Mouse (Mus musculus): Measurements from ENCODE around the gene Sh2d3c.

Sh2d3c gene

GRCm38 (mm10) chr2:32720681-32721229 lies at the start of gene Sh2d3c:
Sh2d3c (plus strand) TSS chr2:32721055.
- no peak for DNase-seq

DNA sequence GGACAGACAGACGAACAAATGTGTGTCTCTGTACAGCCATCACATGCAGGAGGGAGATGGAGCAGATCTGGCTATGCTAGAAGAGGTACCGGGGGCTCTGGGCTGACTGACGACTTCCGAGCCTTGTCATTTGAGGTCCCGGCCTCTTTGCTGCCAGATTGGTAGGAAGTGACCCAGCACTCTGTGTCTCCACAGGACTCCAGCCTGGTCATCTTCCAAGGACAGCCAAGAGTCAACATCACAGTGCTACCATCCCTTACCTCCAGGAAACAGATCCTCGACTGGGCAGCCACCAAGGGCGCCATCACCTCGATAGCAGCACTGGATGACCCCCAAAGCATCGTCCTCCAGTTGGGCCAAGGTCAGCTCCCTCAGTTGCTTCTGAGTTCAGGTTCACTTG lies 49.7 kb upstream of the Sh2d3c start:
- no peak for DNase-seq

DNA sequence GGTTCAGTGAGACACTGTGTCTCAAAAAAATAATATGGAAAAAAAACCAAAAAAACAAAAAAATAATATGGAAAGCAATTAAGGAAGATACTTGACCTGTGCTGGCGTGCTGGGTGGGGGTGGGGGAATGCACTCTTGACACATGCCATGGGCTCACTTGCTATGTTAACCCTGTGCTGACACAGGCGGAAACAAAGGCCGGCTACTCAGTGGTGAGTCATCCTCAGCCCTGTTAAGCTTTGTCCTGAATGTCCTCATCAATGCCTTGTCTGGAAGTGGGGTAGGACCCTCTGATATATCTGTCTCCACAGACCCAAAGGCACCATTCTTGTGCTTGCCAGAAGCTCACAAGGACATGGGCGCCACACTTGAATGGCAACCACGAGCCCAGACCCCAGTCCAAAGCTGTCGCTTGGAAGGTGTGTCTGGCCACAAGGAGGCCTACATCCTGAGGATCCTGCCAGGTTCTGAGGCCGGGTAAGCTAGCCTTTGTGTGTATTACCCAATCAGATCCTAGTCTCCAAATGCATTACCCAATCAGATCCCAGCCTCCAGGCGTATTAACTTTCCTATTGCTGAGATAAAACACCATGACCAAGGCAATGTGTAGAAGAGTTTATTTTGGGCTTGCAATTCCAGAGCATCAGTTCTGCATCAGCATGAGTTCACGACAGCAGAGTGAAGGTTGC lies 48.8 kb upstream of the Sh2d3c start:
- no peak for DNase-seq

DNA sequence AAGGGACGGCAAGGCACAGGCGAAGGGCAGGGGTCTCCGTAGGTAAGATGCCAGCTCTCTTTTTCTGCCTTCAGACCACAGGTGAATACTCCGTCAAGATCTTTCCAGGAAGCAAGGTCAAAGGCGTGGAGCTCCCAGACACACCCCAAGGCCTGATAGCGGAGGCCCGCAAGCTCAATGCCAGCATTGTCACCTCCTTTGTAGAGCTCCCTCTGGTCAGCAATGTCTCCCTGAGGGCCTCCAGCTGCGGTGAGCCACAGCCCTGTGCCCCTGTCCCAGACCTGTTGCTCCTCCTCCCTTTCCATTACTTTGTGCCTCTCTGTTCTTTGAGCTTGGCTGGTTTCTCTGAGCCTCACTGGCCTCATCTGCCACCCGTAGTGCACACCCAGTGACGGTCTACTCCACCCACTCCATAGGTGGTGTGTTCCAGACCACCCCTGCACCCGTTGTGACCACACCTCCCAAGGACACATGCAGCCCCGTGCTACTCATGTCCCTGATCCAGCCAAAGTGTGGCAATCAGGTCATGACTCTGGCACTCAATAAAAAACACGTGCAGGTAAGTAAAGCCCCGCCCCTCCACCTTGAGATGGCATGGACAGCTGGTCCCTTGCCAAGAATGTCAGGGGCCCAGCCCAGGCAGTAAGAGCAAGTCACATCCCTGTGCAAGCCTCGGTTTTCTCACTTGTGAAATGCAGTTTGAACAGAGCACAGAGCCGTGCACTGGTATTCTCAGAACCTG lies 47.5 kb upstream of the Sh2d3c start:
- DNase-seq = peak; percentile 62

DNA sequence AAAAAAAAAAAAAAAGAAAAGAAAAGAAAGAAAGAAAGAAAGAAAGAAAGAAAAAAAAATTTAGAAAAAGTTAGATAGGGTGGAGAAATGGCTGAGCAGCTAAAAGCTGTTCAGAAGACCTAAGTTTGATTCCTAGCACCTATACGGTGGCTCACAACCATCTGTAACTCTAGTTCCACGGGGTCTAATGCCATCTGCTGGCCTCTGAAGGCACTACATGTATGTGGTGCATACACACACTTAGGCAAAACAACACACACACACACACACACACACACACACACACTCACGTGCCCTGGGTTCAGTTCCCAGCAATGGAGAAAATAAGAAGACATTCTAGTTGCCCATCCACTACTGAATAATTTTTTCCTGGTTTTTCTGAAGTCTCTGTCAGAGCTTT lies 44.0 kb upstream of the Sh2d3c start:
- no peak for DNase-seq

GRCm38 (mm10) chr2:32677683-32678082 lies 43.2 kb upstream of the Sh2d3c start:
- DNase-seq = no peak

DNA sequence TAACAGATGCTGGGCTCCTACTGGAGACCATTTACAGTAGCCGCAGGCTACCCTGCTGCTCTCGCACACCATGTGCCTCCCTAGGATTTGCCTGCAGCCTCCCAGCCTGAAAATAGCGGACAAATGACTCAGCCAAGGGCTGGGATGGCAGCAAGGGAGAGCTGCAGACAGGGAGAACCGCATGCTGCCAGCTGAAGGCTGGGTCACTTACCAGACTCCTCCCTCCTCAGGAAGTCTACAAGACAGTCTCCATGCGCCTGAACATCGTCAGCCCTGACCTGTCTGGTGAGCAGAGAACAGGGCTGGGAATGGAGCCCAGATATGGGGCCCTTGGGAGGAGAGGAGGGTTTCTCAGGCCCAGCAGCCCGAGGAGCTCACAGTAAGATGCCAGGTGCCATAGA lies 40.8 kb upstream of the Sh2d3c start:
- no peak for DNase-seq

- no peak for DNase-seq
Observed at GRCm38 (mm10) chr2:32680961-32681650, 39.7 kb upstream of the Sh2d3c start.

DNA sequence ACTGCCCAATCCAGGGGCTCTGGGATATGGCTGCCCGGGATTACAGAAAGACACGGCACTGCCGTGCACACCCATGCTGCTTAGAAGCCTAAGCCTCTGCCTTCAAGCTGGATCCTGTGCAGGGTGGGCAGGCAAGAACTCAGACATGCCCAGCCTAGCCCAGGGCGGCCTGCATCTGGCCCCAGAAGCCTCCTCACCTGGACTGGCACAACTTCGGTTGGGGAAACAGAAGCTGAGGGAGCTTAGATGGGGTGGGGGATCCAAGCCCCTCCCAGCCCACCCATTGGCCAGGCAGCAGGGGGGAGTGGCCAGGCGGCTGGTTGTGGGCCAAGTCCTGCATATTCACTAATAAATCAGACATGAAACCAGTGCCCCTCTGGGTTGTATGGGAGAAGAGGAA lies 39.1 kb upstream of the Sh2d3c start:
- DNase-seq = no peak

DNA sequence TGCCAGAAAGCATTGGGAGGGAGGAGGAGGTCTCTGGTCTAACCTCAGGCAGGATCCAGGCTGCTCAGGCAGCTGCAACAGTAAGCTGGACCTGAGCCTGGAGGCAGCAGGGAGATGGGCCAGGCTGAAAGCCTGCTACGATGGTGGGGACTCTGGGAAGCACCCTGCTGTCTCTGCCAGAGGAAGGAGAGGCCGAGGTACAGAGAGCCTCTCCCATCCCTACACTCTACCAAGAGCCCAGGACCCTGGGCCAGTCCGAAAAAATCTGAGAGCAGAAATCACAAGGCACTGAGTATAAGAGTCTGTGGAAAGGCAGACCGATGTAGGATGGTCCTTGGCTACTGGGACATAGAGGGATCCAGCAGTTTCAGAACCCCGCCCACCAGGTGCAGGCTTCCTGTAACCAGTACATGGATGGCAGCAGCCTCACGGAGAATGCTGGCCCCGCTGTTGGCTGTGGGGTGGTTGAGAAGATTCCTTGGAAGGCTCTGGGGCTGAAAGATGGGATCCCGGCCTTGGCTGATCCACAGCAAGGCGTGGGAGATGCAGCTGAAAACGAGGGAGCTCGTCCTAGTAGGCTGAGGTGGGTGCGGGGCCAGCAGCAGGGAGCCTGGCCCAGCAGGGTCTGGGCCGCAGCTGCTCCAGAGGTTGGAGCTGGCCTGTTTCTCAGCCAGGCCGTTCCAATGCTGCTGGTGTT lies 38.0 kb upstream of the Sh2d3c start:
- no peak for DNase-seq

DNA sequence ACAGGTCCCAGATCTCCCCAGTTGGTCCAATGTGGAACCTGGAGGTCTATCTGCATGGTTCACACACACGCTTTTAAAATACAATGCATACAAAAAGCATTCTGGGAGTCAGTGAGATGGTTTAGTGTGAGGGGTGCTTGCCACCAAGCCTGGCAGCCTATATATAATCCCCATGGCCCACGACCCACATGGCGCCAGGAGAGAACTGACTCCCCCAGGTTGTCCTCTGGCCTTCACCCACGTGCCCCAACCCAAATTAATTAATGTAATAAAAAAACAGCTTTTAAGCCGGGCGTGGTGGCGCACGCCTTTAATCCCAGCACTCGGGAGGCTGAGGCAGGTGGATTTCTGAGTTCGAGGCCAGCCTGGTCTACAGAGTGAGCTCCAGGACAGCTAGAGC lies 37.2 kb upstream of the Sh2d3c start:
- DNase-seq = no peak

- DNase-seq = no peak
Observed at GRCm38 (mm10) chr2:32684681-32685428, 36.0 kb upstream of the Sh2d3c start.

- DNase-seq = no peak
Observed at GRCm38 (mm10) chr2:32685807-32686206, 35.0 kb upstream of the Sh2d3c start.

DNA sequence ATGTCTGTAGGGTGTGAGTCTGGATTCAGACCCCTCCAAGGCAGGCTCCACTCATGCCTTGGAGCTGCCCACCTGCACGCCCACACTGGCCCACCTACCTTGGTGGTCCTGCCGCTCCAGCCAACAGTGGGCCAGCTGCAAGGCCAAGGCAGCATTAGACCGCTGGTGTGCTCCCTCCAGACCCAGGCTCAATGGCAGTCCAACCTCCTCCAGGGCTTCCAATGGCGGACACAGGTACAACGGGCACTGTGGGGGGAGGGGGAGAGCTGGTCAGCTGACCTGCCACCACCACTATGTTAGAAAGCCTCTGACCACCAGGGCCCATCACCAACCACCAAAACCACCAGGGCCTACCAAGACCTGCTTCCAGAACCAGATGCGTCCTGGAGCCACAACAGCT lies 34.2 kb upstream of the Sh2d3c start:
- DNase-seq = no peak

DNA sequence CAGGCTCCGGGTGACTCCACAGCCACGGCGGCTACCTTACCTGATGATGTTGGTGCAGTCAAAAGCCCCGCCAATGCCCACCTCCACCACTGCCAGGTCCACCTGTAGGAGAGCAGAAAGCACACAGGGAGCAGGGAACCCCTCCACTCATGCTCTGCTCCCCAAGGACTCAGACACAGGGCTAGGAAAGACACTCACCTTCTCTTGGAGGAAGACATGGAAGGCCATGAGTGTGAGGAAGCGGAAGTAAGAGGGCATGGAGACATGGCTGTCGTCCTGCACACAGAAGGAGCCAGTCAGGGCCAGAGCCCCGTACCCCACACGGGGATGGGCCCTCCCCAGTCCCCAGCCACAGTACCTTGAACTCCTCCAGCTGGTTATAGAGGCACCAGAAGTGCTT lies 33.3 kb upstream of the Sh2d3c start:
- no peak for DNase-seq

GRCm38 (mm10) chr2:32689420-32689819 lies 31.4 kb upstream of the Sh2d3c start:
- DNase-seq = peak; percentile 95

DNA sequence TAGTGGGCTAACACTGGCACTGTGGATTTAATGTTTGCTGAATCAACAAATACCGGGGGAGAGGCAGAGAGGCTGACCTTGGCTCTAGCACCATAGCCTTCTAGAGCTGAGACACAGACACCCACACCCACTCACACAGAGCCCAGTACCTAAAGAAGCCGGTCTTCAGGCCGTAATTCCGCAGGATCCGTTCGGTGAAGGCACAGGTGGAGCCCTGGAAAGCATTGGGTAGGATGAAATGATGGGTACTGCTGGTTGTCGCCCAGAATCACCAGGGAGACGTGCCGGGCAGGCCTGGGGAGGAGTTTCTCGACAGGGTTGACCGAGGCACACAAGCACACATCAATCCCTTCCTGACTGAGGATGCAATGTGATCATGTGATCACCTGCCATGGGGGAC lies 29.8 kb upstream of the Sh2d3c start:
- DNase-seq = no peak

DNA sequence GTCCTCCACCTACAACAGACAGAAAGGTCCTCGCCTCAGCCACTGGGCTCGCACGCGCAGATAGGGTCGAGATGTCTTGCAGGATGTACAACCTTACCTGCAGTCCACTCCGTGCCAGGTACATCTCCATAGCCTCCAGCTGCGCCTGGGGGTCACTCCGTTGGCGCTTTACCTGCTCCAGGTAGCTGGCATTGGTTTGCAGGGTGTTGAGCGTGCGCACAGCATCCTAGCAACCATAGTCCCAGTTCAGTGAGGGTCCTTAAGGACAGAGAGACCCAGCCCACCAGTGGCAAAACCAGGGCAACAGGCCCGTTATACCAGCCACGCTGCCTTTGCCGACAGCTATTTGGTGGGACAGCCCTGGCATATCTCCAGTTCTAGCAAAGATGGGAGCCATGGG lies 28.4 kb upstream of the Sh2d3c start:
- DNase-seq = no peak

- no peak for DNase-seq
Observed at GRCm38 (mm10) chr2:32693282-32693681, 27.6 kb upstream of the Sh2d3c start.

GRCm38 (mm10) chr2:32693823-32694411 lies 26.9 kb upstream of the Sh2d3c start:
- peak; percentile 97 for DNase-seq

DNA sequence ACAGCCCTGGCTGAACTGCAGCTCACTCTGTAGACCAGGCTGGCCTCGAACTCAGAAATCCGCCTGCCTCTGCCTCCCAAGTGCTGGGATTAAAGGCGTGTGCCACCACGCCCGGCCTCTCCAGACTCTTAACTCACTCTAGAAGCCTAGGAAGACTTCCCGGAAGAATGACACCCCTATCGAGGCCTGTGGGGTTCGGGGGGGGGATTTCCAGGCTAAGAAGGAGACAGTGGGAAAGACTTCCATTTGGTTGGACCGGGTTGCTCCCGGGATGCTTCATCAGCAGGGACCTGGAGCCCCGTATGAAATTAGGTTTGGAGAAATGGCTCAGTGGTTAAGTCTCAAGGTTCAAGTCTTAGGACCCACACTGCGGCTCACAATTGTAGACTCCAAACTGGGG lies 26.2 kb upstream of the Sh2d3c start:
- DNase-seq = no peak

DNA sequence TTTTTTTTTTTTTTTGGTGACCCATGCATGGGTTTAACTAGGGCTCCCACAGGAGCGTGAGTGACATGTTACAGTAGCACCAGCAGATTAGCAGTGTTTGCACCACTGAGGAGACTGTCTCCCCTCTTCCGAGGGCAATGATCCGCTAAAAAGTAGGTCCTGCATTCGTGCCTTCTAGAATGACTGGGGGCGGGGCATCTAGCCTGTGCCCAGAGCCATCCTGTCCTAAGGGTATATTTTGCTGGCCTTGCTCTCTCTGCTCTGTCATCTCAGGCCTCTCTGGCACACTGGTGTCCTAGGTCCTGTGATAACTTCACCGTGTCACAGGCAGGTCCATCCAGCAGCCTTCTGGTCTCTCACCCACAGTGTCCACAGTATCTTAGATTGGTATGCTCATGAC lies 21.2 kb upstream of the Sh2d3c start:
- no peak for DNase-seq

Measured in lung, postnatal 14 days (tissue).